Mouse (Mus musculus) erythroblast, embryonic 14.5 days (primary cell): ENCODE measurements at regions not wholly inside any gene's neighbourhood (a gene's known extent, or its start where the extent isn't known, plus 50 kb on each side); places are given as distances from the start of the nearest gene placed in this dataset.

Experiments
- GATA1 ChIP-seq: IDR thresholded peaks from 2 replicates; pipeline ENCODE4 v1.6.1; 2012; ENCODE audit warnings: low read length, inconsistent platforms, mixed read lengths
- TAL1 ChIP-seq: IDR thresholded peaks from 3 replicates; pipeline ENCODE4 v1.6.1; 2012; ENCODE audit warnings: low read length, inconsistent platforms, mixed read lengths

- TF ChIP-seq GATA1 (no peak), TAL1 (no peak)
These were observed 51.1 kb upstream of the Hes1 start for GRCm38 (mm10) chr16:30013123-30013522.
